Mouse (Mus musculus) testis, adult 2 months (tissue): ENCODE measurements around the gene Rimbp3. TPM values are rescaled to one million over a fixed set of nuclear protein-coding genes. Genes with fewer than 3 reads are reported as not detected.

ENCODE experiments used
- H3K27ac ChIP-seq: fragments of 200-500 bp; 2 replicates; pipeline ENCODE4 v1.5.1; 2012; ENCODE audit warnings: low read depth, low read length; ENCODE audit not compliant: control insufficient read depth, insufficient read depth
- H3K27me3 ChIP-seq: fragments of 200-500 bp; 2 replicates; pipeline ENCODE4 v1.6.1; 2012; ENCODE audit warnings: mild to moderate bottlenecking, low read length, moderate library complexity; ENCODE audit not compliant: control insufficient read depth, insufficient read depth
- H3K36me3 ChIP-seq: fragments of 200-500 bp; 2 replicates; pipeline ENCODE4 v1.6.1; 2012; ENCODE audit warnings: mild to moderate bottlenecking, low read length; ENCODE audit not compliant: control insufficient read depth, insufficient read depth
- H3K4me1 ChIP-seq: fragments of 200-500 bp; 2 replicates; pipeline ENCODE4 v1.6.1; 2012; ENCODE audit warnings: low read length; ENCODE audit not compliant: control insufficient read depth, insufficient read depth
- H3K4me3 ChIP-seq: fragments of 200-500 bp; 2 replicates; pipeline ENCODE4 v1.5.1; 2012; ENCODE audit warnings: low read depth, mild to moderate bottlenecking, low read length, moderate library complexity, mixed read lengths; ENCODE audit not compliant: control insufficient read depth
- CTCF ChIP-seq: fragments of 200-500 bp; IDR thresholded peaks from 2 replicates; pipeline ENCODE4 v1.5.1; 2012; ENCODE audit warnings: low read depth, mild to moderate bottlenecking, inconsistent platforms, low read length, moderate library complexity; ENCODE audit not compliant: control insufficient read depth, insufficient read depth, insufficient replicate concordance
- POLR2A ChIP-seq: fragments of 200-500 bp; IDR thresholded peaks from 2 replicates; pipeline ENCODE4 v1.6.1; 2012; ENCODE audit warnings: low read depth, mild to moderate bottlenecking, inconsistent platforms, low read length, moderate library complexity; ENCODE audit not compliant: control insufficient read depth
- polyA plus RNA-seq: library from polyadenylated mRNA; depleted of rRNA; stranded (reverse); fragments of >200 nt; gene quantifications from 2 replicates; pipeline ENCODE4 v1.2.3, GENCODE M21; 2012

The Rimbp3 gene
- polyA plus RNA-seq, 1 experiment: 159 TPM

GRCm38 (mm10) chr16:17181382-17181781 lies 27.0 kb upstream of the Rimbp3 start:
- no peak overlapping the region for H3K4me3 ChIP-seq
- no peaks in the 10 kb centered on the region for H3K36me3 ChIP-seq
- no peak for TF ChIP-seq POLR2A
- no peak for TF ChIP-seq CTCF

GRCm38 (mm10) chr16:17182136-17182535 lies 26.3 kb upstream of the Rimbp3 start:
- Histone ChIP-seq H3K4me3 (no peak overlapping the region), H3K36me3 (no peaks in the 10 kb centered on the region), H3K27me3 (no peaks in the 10 kb centered on the region), H3K4me1 (no peaks in the 10 kb centered on the region), H3K27ac (no peak overlapping the region)
- TF ChIP-seq POLR2A (no peak), CTCF (no peak)

More at GRCm38 (mm10) chr16:17181382-17181781, 27.0 kb upstream of the Rimbp3 start:
- Histone ChIP-seq H3K4me1 (no peaks in the 10 kb centered on the region), H3K27ac (no peak overlapping the region), H3K27me3 (no peaks in the 10 kb centered on the region)

- Histone ChIP-seq H3K36me3 (no peaks in the 10 kb centered on the region), H3K27me3 (no peaks in the 10 kb centered on the region), H3K4me3 (no peak overlapping the region), H3K4me1 (no peaks in the 10 kb centered on the region), H3K27ac (no peak overlapping the region)
- no peak for TF ChIP-seq POLR2A
- no peak for TF ChIP-seq CTCF
Measured at GRCm38 (mm10) chr16:17183003-17183402, 25.4 kb upstream of the Rimbp3 start.

- Histone ChIP-seq H3K36me3 (no peaks in the 10 kb centered on the region), H3K4me1 (no peaks in the 10 kb centered on the region), H3K27ac (no peak overlapping the region), H3K27me3 (no peaks in the 10 kb centered on the region), H3K4me3 (no peak overlapping the region)
- no peak for TF ChIP-seq POLR2A
- no peak for TF ChIP-seq CTCF
Measured at GRCm38 (mm10) chr16:17185475-17185874, 22.9 kb upstream of the Rimbp3 start.

- TF ChIP-seq POLR2A: no peak
- no peak for TF ChIP-seq CTCF
- H3K36me3 ChIP-seq: no peaks in the 10 kb centered on the region
- H3K27ac ChIP-seq: no peak overlapping the region
- H3K4me3 ChIP-seq: no peak overlapping the region
- no peaks in the 10 kb centered on the region for H3K27me3 ChIP-seq
- no peaks in the 10 kb centered on the region; the same call in 1 of the 2 replicates for H3K4me1 ChIP-seq
Measured at GRCm38 (mm10) chr16:17193823-17194222, 14.6 kb upstream of the Rimbp3 start.

GRCm38 (mm10) chr16:17200121-17200952 lies 8.1 kb upstream of the Rimbp3 start:
- no peaks in the 10 kb centered on the region for H3K27me3 ChIP-seq
- peaks cover 3% of the 10 kb centered on the region for H3K4me1 ChIP-seq
- peak overlapping the region; percentile 85 for H3K27ac ChIP-seq
- TF ChIP-seq CTCF (no peak), POLR2A (no peak)
- H3K4me3 ChIP-seq: peak overlapping the region; percentile 86
- no peaks in the 10 kb centered on the region for H3K36me3 ChIP-seq

- TF ChIP-seq POLR2A (peak; percentile 81), CTCF (no peak)
- peaks cover 3% of the 10 kb centered on the region for H3K4me1 ChIP-seq
- peak overlapping the region; percentile 85 for H3K27ac ChIP-seq
- no peaks in the 10 kb centered on the region for H3K36me3 ChIP-seq
- peak overlapping the region; percentile 86 for H3K4me3 ChIP-seq
- no peaks in the 10 kb centered on the region for H3K27me3 ChIP-seq
Measured at GRCm38 (mm10) chr16:17200953-17201707, 7.3 kb upstream of the Rimbp3 start.
